Mouse (Mus musculus) hindbrain, embryonic 14.5 days (tissue): ENCODE measurements at regions not wholly inside any gene's neighbourhood (a gene's known extent, or its start where the extent isn't known, plus 50 kb on each side); places are given as distances from the start of the nearest gene placed in this dataset.
A peak's percentile ranks its signal among the peaks of the same experiment; 100 is the strongest.

Experiments
- ATAC-seq: fragments of 200-750 bp; cut with Nextera tagmentation; 2 replicates; pipeline ENCODE4 v1.8.0; 2017; ENCODE audit warnings: moderate number of reproducible peaks, mild to moderate bottlenecking, moderate TSS enrichment, moderate library complexity; ENCODE audit not compliant: low FRiP score
- DNase-seq: peaks from one replicate; pipeline ENCODE4 v3.0.0-alpha.2; 2015; ENCODE audit warnings: low spot score
- H3K27ac ChIP-seq: fragments of 300-500 bp; sonication (generic); 2 replicates; pipeline ENCODE4 v1.5.1; 2014; ENCODE audit warnings: mild to moderate bottlenecking, moderate library complexity
- H3K27me3 ChIP-seq: fragments of 300-500 bp; sonication (generic); 2 replicates; pipeline ENCODE4 v1.6.1; 2014; ENCODE audit warnings: mild to moderate bottlenecking, low read length, mixed read lengths; ENCODE audit not compliant: control insufficient read depth, insufficient read depth
- H3K36me3 ChIP-seq: fragments of 300-500 bp; sonication (generic); replicated peaks from 2 replicates; pipeline ENCODE4 v1.6.1; 2014; ENCODE audit not compliant: control insufficient read depth, insufficient read depth
- H3K4me1 ChIP-seq: fragments of 300-500 bp; sonication (generic); replicated peaks from 2 replicates; pipeline ENCODE4 v1.6.1; 2014; ENCODE audit warnings: antibody characterized with exemption, low read length, mixed read lengths; ENCODE audit not compliant: control insufficient read depth, insufficient read depth
- H3K4me2 ChIP-seq: fragments of 300-500 bp; sonication (generic); replicated peaks from 2 replicates; pipeline ENCODE4 v1.6.1; 2014; ENCODE audit warnings: mild to moderate bottlenecking, moderate library complexity
- H3K4me3 ChIP-seq: fragments of 300-500 bp; sonication (generic); replicated peaks from 2 replicates; pipeline ENCODE4 v1.5.1; 2014; ENCODE audit warnings: mild to moderate bottlenecking, low read length
- H3K9ac ChIP-seq: fragments of 300-500 bp; sonication (generic); 2 replicates; pipeline ENCODE4 v1.6.1; 2014
- H3K9me3 ChIP-seq: fragments of 300-500 bp; sonication (generic); 2 replicates; pipeline ENCODE4 v1.6.1; 2016; ENCODE audit warnings: low read length; ENCODE audit not compliant: control insufficient read depth
- WGBS: fragments of 180-500 bp; shearing (Covaris S2); extraction: QIAGEN DNeasy Blood & Tissue Kit; methylation state at CpG from one replicate; pipeline ENCODE4 v1.1.7; 2014; 5-methylcytosine and 5-hydroxymethylcytosine counted together

DNA sequence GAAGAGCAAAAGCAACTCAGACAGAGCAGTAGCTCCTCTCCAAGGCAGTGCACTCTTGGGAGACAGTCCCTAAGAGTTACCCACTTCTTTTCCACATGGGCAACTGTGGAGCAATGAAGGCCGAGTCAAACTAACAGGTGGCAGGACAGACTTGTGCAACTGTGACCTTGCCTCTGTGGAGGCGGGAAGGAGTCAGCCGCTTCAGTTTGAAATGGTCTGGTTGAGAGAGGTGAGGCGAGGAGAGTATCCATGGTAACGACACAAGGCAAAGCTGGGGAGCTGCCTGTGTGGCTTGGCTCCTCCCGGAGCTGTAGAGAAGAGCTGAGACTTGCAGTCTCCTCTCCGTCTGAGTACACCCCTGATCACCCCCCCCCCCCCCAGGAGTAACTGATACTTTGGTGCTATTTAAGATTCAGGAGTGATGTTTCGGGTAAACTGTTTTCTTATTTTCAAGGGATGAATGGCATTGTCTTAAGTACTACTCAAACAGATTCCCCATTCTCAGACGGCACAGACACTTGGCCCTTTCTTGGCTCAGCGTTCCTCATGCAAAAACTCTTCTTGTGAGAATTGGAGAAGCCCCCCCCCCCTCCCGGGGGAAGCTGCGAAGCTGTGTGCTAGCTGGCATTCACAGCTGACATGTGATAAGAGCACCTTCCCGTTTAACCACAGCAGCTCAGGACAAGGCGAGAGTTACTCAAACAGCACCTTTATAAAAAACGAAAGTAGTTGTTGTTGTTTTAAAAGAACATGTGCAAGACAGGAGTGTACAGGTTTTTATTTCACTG, 54.9 kb upstream of the Chst1 start:
- no peak overlapping the region for H3K9ac ChIP-seq
- DNase-seq (peak; percentile 41), ATAC-seq (peak; percentile 70; the same call in 1 of the 2 replicates)
- H3K36me3 ChIP-seq = no peaks in the 10 kb centered on the region
- no peaks in the 10 kb centered on the region for H3K27me3 ChIP-seq
- 0 out of 2 replicates have a peak, but pooled peaks cover 6% of the 10 kb centered on the region for H3K4me1 ChIP-seq
- no peaks in the 10 kb centered on the region for H3K9me3 ChIP-seq
- H3K4me2 ChIP-seq = peak overlapping the region; percentile 4; the same call in 1 of the 2 replicates
- no peak overlapping the region for H3K4me3 ChIP-seq
- WGBS = 16% methylated on average over 15 of the region's 15 CpGs
- H3K27ac ChIP-seq = no peak overlapping the region

DNA sequence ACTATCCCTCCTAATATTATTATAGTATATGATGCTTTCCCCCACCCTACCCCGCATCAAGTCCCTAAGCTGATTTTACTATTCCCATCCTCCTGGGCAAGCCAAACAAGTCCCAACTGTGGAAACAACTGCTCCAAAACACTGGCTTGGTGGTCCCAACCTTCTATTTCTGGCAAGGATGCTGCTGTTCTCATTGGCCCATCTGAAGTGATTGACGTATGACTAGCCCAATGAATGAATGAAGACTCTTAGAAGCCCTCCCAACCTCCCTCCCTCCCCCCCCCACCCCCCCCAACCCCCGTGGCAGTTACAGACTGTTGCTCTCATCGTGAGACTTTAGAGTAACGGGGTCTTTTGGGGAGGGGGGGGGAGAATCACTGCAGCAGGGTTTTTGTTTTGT, 58.7 kb upstream of the Chst1 start:
- no peaks in the 10 kb centered on the region for H3K36me3 ChIP-seq
- no peaks in the 10 kb centered on the region for H3K27me3 ChIP-seq
- WGBS = 63% methylated on average over 5 of the region's 5 CpGs
- 0 out of 2 replicates have a peak, but pooled peaks cover 6% of the 10 kb centered on the region for H3K4me1 ChIP-seq
- ATAC-seq (no peak), DNase-seq (no peak)
- H3K9me3 ChIP-seq = no peaks in the 10 kb centered on the region
- H3K4me3 ChIP-seq = no peak overlapping the region
- no peak overlapping the region for H3K27ac ChIP-seq
- no peak overlapping the region for H3K9ac ChIP-seq
- H3K4me2 ChIP-seq = no peak overlapping the region

DNA sequence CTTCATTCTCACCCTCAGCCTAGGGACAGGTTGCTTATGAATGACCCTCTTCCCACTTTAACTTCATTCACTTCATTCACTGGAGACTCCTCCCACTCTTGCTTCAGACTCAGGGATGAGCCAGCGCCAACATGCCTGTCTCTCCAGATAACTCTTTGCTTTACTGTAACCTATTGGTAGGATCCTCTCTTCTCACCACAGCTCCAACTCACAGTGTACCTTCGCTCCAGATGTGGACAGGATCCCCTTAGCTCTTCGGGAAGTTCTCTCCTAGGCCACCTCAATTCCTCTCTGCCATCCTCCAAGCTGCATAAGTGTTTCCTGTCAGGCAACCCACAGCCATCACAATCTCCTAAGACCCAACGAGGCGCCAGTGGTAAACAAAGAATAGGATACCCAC, 67.5 kb upstream of the Chst1 start:
- no peak overlapping the region for H3K9ac ChIP-seq
- no peaks in the 10 kb centered on the region for H3K27me3 ChIP-seq
- 89% methylated on average over 5 of the region's 5 CpGs for WGBS
- H3K4me3 ChIP-seq = no peak overlapping the region
- no peak overlapping the region for H3K27ac ChIP-seq
- H3K4me2 ChIP-seq = no peak overlapping the region
- H3K4me1 ChIP-seq = 0 out of 2 replicates have a peak, but pooled peaks cover 7% of the 10 kb centered on the region
- no peaks in the 10 kb centered on the region for H3K9me3 ChIP-seq
- no peak for DNase-seq
- H3K36me3 ChIP-seq = no peaks in the 10 kb centered on the region
- ATAC-seq = no peak

DNA sequence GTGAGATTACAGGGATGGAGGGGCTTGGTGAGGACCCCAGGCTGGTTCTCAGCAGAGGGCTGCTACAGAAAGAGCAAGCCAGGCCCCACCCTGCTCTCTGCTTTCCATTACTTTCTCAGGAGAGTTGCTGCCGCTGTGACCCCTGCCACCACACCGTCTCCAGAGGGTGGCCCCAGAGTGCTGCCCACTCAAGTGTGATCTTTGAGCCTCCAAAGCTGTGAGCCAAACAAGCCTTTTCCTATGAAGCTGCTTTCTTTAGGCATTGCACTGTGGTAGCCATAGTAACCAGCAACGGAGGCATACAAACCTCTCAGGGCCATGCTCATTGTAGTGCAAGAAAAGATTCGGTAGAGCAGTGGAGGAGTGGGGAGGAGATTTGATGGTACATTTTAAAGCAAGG, 68.8 kb upstream of the Chst1 start:
- no peaks in the 10 kb centered on the region for H3K27me3 ChIP-seq
- no peak overlapping the region for H3K4me2 ChIP-seq
- no peak overlapping the region for H3K4me3 ChIP-seq
- H3K27ac ChIP-seq = no peak overlapping the region
- DNase-seq (no peak), ATAC-seq (no peak)
- H3K9ac ChIP-seq = no peak overlapping the region
- H3K4me1 ChIP-seq = peaks cover 15% of the 10 kb centered on the region
- H3K36me3 ChIP-seq = no peaks in the 10 kb centered on the region
- H3K9me3 ChIP-seq = no peaks in the 10 kb centered on the region
- WGBS = 14% methylated on average over 4 of the region's 4 CpGs

DNA sequence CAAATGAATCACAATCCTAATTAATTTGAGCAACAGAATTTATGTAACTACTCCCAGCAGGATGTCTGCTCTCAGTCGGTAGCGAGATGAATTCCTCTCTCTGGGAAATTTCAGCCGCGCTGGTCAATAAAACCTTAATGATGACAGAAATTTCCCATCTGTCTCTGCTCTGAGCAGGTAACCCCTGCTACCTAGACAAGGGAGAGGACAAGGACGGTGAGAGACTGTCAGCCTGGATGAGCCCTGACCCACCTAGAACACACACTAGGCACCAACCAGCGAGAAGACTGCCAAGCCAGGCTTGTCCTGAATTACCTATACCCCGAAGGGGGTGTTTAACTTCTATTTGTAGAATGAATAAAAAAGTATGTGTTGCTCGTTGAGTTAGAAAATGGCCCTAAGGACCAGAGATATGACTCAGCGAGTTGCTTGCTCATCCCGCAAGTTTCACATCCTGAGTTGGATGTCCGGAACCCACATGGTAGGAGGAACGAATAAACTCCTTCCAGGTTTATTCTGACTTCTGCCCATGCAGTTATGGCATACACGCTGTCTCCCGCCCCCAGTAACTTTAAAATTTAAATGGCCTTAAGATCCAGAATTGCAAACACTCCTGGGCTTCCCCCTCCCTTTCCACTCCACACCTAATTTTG, 69.5 kb upstream of the Slc35c1 start:
- no peaks in the 10 kb centered on the region for H3K36me3 ChIP-seq
- peak; percentile 55; the same call in 1 of the 2 replicates for ATAC-seq
- peak overlapping the region; percentile 35 for H3K4me3 ChIP-seq
- H3K27ac ChIP-seq = peak overlapping the region; percentile 82
- peaks cover 16% of the 10 kb centered on the region for H3K4me1 ChIP-seq
- WGBS = 47% methylated on average over 14 of the region's 14 CpGs
- no peaks in the 10 kb centered on the region for H3K9me3 ChIP-seq
- H3K9ac ChIP-seq = peak overlapping the region; percentile 62
- DNase-seq = no peak
- no peaks in the 10 kb centered on the region for H3K27me3 ChIP-seq
- peak overlapping the region; percentile 72 for H3K4me2 ChIP-seq

DNA sequence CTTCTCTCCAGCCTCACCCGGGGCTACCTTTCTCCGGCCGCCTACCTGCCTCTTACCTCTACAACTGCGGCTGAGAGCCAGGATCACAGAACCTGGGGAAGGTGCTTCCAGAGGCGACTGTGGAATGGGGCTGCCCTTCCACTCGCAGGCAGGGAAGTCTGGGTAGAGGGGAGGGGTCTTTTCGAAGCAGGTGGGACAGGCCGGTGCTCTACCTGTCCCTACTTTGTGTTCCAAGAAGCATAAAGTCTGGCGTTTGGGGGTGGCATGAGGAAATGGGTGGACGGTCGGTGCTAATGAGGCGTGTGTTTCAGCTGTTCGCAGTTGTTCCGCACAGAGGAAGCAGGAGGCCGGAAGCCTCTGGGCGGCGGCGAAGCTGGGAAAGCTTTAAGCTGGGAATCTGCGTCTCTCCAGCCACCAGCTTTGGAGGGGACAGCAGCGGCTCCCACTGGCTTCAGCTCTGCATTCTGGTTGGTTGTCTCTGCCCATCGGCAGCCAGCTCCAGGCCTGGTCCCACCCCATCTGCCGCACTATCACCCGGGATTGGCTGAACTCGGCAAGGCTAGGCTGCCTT, 68.8 kb upstream of the Slc35c1 start:
- Histone ChIP-seq H3K27me3 (no peaks in the 10 kb centered on the region), H3K9me3 (no peaks in the 10 kb centered on the region), H3K4me1 (peaks cover 16% of the 10 kb centered on the region), H3K4me2 (peak overlapping the region; percentile 72), H3K27ac (peak overlapping the region; percentile 82), H3K9ac (peak overlapping the region; percentile 62), H3K4me3 (peak overlapping the region; percentile 35), H3K36me3 (no peaks in the 10 kb centered on the region)
- DNase-seq = peak; percentile 84
- WGBS = 8% methylated on average over 24 of the region's 24 CpGs
- ATAC-seq = peak; percentile 98

DNA sequence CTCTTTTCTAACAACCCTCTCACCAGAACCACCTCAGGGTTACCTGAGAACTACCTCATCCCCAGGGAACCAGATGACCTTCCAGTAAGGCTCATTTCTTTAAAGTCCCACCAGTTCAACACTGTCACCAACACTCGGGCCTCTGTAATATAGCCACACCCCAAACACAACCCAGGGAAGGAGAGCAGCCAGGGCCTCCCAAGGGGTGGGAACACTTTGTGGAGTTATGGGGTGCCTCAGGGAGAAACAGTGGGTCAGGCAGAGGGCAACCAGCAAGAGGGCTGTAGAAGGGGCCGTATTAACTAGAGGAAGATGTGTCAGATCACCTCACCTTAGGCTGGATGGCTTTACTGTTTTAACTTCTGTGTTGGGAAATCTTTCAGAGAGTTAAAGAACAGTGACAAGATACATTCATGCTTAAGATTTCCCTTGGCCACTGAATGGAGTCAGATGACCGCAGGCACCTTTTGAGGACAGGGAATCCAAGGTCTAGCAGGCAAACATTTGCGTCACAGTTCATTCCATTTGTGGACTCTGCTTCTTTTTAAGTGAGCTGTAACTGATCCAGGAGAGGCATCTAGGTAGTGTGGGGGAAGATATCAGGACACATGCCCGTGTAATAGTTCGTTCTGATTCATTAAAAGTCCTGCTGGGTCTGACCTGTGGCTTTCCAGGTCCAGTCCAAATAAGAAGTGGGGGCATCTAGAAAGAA, 67.9 kb upstream of the Slc35c1 start:
- Histone ChIP-seq H3K36me3 (no peaks in the 10 kb centered on the region), H3K4me2 (peak overlapping the region; percentile 72), H3K27me3 (no peaks in the 10 kb centered on the region), H3K4me1 (peaks cover 16% of the 10 kb centered on the region), H3K9me3 (no peaks in the 10 kb centered on the region), H3K9ac (peak overlapping the region; percentile 62), H3K27ac (peak overlapping the region; percentile 82), H3K4me3 (peak overlapping the region; percentile 35; the same call in 1 of the 2 replicates)
- WGBS = 92% methylated on average over 6 of the region's 6 CpGs
- DNase-seq (no peak), ATAC-seq (no peak)

DNA sequence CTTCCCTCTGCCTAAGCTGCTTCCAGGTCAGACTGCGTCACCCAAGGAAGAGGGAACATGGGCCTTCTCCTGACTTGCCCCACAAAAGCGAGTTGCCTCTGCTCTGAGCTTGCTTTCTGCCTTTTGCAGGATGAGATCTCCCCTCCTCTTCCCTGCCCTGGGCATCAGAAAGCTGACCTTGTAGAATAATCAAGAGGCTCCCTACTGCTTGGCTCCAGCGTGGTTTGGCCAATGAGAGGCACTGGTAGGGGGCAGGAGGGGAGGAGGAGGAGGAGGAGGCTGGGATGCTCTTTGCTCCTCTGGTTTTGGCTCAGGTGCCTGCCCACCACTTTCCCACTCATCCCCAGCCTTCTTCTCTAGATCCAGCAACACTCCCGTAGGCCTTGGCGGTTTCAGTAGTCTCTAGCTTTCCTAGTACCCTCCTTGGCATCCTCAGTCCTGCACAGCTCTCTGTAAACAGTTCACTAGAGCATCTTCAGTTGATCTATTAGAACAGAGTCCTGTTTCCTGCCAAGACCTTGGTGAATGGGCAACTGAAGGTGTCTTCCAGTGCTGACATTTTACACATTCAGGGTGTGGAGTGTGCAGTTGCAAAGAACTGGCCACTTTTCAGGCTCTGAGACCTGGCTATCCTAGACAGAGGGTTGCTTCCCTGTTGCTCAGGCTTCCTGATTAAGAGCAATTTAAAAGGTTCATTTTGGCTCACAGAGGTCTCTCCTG, 66.5 kb upstream of the Slc35c1 start:
- DNase-seq (no peak), ATAC-seq (no peak)
- no peak overlapping the region for H3K9ac ChIP-seq
- 63% methylated on average over 5 of the region's 5 CpGs for WGBS
- H3K4me3 ChIP-seq = no peak overlapping the region
- H3K27me3 ChIP-seq = no peaks in the 10 kb centered on the region
- H3K4me1 ChIP-seq = peaks cover 16% of the 10 kb centered on the region
- no peaks in the 10 kb centered on the region for H3K9me3 ChIP-seq
- no peak overlapping the region for H3K4me2 ChIP-seq
- no peaks in the 10 kb centered on the region for H3K36me3 ChIP-seq
- no peak overlapping the region for H3K27ac ChIP-seq
